Mouse (Mus musculus): ENCODE measurements around the gene Cd180. TPM values are rescaled to one million over a fixed set of nuclear protein-coding genes. Genes with fewer than 3 reads are reported as not detected.

Gene Cd180
- total RNA-seq, 2 experiments from 2014 or later, result 0.87 to 0.98 TPM

DNA sequence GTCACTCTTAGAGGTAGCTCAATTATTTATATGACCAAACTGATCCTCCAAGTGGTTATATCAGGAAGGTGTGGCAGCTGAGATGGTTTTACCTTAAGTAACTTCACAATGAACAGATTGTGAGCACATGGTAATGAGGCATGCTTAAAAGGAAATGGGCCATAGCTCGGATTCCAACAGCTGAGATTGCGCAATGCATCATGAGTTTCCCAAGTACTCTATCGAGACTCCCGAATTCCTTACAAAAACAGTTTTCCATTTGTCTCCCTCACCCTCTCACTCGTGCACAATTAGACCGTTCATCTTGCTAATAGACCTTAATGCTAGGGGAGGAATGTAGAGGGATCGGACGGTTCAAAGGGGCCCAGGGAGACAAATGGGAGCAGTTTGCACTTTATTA, 76.8 kb downstream of the Cd180 start:
- DNase-seq, result no peak
- intact Hi-C loops (cut with DNase I), result no loop called here

DNA sequence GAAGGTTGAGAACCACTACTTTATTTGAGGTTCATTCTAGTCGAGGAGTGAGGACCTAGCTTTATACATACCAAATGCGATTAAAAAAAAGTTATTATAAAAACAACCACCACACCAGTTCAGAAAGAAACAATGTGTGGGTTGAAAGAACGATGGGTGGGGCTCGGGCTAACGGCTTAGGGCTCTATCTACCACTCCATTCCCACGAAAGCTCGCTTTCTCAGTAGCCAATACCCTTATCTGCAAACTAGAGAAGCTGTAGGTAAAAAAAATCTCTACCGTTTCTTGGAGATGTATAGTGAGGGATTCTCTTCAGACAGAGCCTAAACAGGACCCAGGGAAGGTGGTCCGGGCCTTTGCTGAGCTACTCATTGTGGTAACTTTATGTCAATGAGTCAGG, 79.8 kb downstream of the Cd180 start:
- intact Hi-C loops (cut with DNase I), result no loop called here

DNA sequence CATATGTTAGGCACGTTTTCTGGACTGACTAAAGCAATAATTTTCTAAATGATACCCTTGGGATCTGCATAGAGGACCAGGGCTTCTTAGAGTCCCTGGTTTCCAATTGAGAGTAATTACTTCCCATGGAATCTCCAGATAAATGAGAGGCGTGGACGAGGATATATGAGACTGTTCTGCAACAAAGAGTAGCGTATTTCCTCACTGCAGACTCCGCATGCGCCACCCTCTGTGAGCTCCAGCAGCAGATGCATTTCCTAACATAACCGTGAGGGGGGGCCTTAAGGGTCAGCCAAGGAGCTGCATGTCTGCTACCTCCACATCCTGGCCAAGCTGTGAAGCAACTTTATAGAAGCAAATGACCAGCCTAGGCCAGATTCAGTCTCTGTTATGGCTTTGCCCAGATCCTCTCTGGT, 81.4 kb downstream of the Cd180 start:
- intact Hi-C loops (cut with DNase I), result no loop called here
- no peak for DNase-seq

More for the DNA sequence above, 79.8 kb downstream of the Cd180 start:
- no peak for DNase-seq

DNA sequence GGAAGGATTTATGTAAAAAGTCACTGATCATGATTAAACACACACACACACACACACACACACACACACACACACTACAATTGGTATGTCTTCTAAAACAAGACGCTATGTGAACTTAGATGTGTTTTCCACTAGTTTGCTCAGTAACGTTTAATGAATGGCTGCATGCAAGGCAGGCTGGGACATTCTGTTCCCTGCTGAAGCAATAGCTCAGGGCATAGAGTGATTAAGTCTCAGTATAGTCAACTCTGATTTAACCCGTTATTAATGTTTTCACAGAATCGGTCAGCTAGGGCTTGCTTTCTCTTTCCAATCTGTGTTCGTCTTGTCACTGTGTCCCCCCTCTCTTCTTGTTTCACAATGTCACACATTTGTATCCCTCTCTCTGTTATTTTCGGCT, 82.1 kb downstream of the Cd180 start:
- DNase-seq, result no peak
- intact Hi-C loops (cut with DNase I), result no loop called here

DNA sequence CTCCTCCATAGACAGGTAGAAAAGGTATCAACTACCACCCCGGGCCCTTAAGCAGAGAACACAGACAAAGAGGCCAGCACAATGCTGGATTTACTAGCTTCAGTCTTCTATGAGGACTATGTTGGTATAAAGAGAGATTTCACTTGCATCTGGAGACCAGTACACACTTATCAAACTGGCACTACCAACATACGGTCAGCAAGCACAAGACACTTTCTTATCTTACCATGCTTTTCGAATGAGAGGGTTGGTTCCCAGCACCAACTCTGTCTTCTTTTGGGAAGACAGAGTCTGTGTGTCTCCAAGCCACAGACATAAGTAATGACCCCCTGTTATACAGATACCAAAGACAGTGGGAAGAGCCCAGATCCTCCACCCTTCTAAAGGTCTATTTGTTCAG, 85.5 kb downstream of the Cd180 start:
- intact Hi-C loops (cut with DNase I), result no loop called here
- no peak for DNase-seq

DNA sequence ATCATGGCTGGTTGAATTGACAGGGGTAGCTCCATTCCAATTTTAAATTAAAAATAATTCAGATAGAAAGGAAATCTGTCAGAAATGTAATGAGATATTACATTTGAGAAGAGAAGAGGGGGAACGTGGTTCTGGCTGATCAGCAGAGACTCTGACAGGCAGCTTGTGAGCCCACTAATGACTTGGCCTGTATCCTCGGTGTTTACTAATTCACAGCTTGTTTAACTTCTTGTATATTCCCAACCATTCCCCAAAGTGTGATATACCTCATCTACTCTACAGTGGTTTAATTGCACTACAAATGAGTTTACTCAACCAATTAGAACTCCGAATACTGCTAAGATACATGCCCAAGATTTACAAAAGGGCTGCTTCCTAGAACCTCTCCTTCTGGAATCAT, 85.9 kb downstream of the Cd180 start:
- intact Hi-C loops (cut with DNase I), result no loop called here
- DNase-seq, result no peak

DNA sequence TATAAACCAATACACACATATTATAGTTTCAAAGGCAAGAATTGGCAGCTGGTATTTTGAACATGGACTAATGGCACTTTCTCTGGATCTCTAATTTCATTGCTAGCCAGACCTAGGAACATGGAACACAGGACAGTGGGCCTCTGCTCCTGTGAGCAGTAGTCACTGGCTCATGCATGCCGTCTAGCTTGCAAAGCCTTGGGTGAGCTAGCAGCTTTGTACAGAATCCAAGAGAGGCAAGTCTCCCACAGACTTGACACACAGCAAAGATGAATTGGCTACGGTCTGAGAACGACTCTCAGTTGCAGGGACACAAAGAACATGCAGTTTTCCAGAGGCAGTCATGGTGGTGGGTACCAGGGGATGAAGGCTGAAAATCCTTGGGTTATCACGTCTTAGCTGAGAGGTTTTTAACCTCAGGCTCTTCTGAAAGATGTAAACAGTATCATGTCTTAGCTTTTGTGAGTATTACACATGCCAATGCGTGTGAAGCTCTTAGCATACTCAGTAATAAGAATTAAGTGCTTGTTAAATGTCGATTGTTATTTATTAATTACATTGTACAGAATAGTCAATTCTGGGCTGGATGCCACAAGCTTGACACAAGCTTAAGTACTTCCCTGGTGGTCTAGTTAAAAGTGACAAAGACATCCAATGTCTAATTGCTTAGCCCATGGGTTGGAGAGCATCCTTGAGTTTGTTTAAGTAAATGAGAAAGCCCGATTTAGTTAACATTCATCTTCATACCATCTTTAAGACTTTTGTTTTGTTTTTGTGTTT, 90.4 kb downstream of the Cd180 start:
- intact Hi-C loops (cut with DNase I), result no loop called here
- no peak for DNase-seq

DNA sequence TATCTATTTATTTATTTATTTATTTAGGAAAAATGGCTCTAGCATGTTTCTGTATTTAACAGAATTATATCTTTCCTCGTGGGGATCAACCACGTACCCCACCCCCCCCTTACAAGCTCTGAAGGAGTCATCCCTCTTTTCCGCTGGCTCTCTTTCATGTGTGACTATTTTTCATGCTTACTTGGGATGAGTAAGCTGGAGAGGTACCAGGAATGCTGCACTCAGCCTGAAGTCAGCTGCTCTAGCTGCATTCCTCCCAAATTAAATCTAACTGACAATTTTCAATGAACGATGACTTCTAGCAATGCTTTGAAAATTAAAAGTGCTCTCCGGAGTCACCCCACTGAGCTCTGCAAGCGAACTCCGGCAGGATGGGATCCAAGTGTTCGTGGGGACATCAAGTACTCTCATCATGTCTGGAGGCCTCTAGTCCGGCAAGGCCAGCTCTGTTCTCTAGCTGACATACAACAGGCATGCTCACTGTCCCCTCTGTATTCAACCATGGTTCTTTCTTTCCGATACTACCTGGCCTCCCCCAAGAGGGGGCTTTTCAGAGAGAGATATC, 93.4 kb downstream of the Cd180 start:
- intact Hi-C loops (cut with DNase I), result no loop called here
- DNase-seq, result no peak
